Mouse (Mus musculus) fibroblast of lung, adult 2 months (primary cell): ENCODE results near the gene Cdk5rap3.
A peak's percentile ranks its signal among the peaks of the same experiment; 100 is the strongest.

Source experiments
- DNase-seq: peaks from one replicate; pipeline ENCODE4 v3.0.0-alpha.2; 2011; ENCODE audit warnings: low read depth

Gene Cdk5rap3

GRCm38 (mm10) chr11:96895886-96896285, 20.4 kb downstream of the Cdk5rap3 start:
- no peak for DNase-seq

- DNase-seq, result no peak
Observed at GRCm38 (mm10) chr11:96893203-96893842, 23.0 kb downstream of the Cdk5rap3 start.

- DNase-seq, result no peak
Observed at GRCm38 (mm10) chr11:96891784-96892527, 24.3 kb downstream of the Cdk5rap3 start.

GRCm38 (mm10) chr11:96886942-96887546, 29.3 kb downstream of the Cdk5rap3 start:
- DNase-seq, result no peak

- DNase-seq, result no peak
Observed at GRCm38 (mm10) chr11:96885901-96886340, 30.4 kb downstream of the Cdk5rap3 start.

- no peak for DNase-seq
Observed at GRCm38 (mm10) chr11:96880296-96880695, 36.0 kb downstream of the Cdk5rap3 start.

- no peak for DNase-seq
Observed at GRCm38 (mm10) chr11:96879359-96879758, 36.9 kb downstream of the Cdk5rap3 start.

GRCm38 (mm10) chr11:96878715-96879114, 37.6 kb downstream of the Cdk5rap3 start:
- no peak for DNase-seq

GRCm38 (mm10) chr11:96877071-96877470, 39.2 kb downstream of the Cdk5rap3 start:
- DNase-seq, result no peak

GRCm38 (mm10) chr11:96876300-96877040, 39.8 kb downstream of the Cdk5rap3 start:
- no peak for DNase-seq

- no peak for DNase-seq
Observed at GRCm38 (mm10) chr11:96875745-96876144, 40.6 kb downstream of the Cdk5rap3 start.

GRCm38 (mm10) chr11:96875270-96875669, 41.0 kb downstream of the Cdk5rap3 start:
- DNase-seq, result no peak

GRCm38 (mm10) chr11:96873601-96874140, 42.6 kb downstream of the Cdk5rap3 start:
- DNase-seq, result no peak

- no peak for DNase-seq
Observed at GRCm38 (mm10) chr11:96872441-96873379, 43.6 kb downstream of the Cdk5rap3 start.

- DNase-seq, result no peak
Observed at GRCm38 (mm10) chr11:96867149-96867548, 49.1 kb downstream of the Cdk5rap3 start.

- no peak for DNase-seq
Observed at GRCm38 (mm10) chr11:96863206-96863995, 52.9 kb downstream of the Cdk5rap3 start.

- DNase-seq, result no peak
Observed at GRCm38 (mm10) chr11:96862534-96862933, 53.8 kb downstream of the Cdk5rap3 start.

GRCm38 (mm10) chr11:96861878-96862289, 54.4 kb downstream of the Cdk5rap3 start:
- peak; percentile 88 for DNase-seq

- DNase-seq, result peak; percentile 83
Observed at GRCm38 (mm10) chr11:96861446-96861845, 54.9 kb downstream of the Cdk5rap3 start.

GRCm38 (mm10) chr11:96860564-96860963, 55.7 kb downstream of the Cdk5rap3 start:
- peak; percentile 65 for DNase-seq
